Mouse (Mus musculus) limb, embryonic 15.5 days (tissue): ENCODE results near the gene Pym1. TPM values are rescaled to one million over a fixed set of nuclear protein-coding genes. Genes with fewer than 3 reads are reported as not detected.

Experiments used
- ATAC-seq: fragments of 200-750 bp; cut with Nextera tagmentation; 2 replicates; pipeline ENCODE4 v1.8.0; 2017; ENCODE audit warnings: low read depth, moderate TSS enrichment; ENCODE audit not compliant: insufficient number of reproducible peaks, low FRiP score, low TSS enrichment
- H3K27ac ChIP-seq: fragments of 300-500 bp; sonication (generic); 2 replicates; pipeline ENCODE4 v1.5.1; 2015; ENCODE audit warnings: moderate library complexity, mild to moderate bottlenecking, inconsistent platforms
- H3K27me3 ChIP-seq: fragments of 300-500 bp; sonication (generic); 2 replicates; pipeline ENCODE4 v1.6.1; 2015; ENCODE audit warnings: inconsistent platforms
- H3K36me3 ChIP-seq: fragments of 300-500 bp; sonication (generic); 2 replicates; pipeline ENCODE4 v1.6.1; 2015; ENCODE audit warnings: inconsistent platforms
- H3K4me1 ChIP-seq: fragments of 300-500 bp; sonication (generic); 2 replicates; pipeline ENCODE4 v1.6.1; 2015; ENCODE audit warnings: inconsistent platforms
- H3K4me2 ChIP-seq: fragments of 300-500 bp; sonication (generic); 2 replicates; pipeline ENCODE4 v1.6.1; 2015; ENCODE audit warnings: mild to moderate bottlenecking, inconsistent platforms
- H3K4me3 ChIP-seq: fragments of 300-500 bp; sonication (generic); 2 replicates; pipeline ENCODE4 v1.5.1; 2015; ENCODE audit warnings: mild to moderate bottlenecking, inconsistent platforms
- H3K9ac ChIP-seq: fragments of 300-500 bp; sonication (generic); 2 replicates; pipeline ENCODE4 v1.6.1; 2015; ENCODE audit warnings: inconsistent platforms
- H3K9me3 ChIP-seq: fragments of 300-500 bp; sonication (generic); 2 replicates; pipeline ENCODE4 v1.6.1; 2016; ENCODE audit warnings: inconsistent platforms
- WGBS: fragments of 180-500 bp; shearing (Covaris S2); methylation state at CpG from one replicate; pipeline ENCODE4 v1.1.7; 2015; 5-methylcytosine and 5-hydroxymethylcytosine counted together
- polyA plus RNA-seq: library from polyadenylated mRNA; unstranded; fragments of >200 nt; fragmentation: Nextera tagmentation; extraction: Ambion mirVana; gene quantifications from 2 replicates; pipeline ENCODE4 v1.2.1, GENCODE M21; 2015

Pym1 gene
- polyA plus RNA-seq, 1 experiment from 2014 or later = 34.4 TPM

- Histone ChIP-seq H3K4me2 (no peak overlapping the region), H3K9me3 (no peaks in the 10 kb centered on the region), H3K9ac (no peak overlapping the region), H3K27ac (no peak overlapping the region), H3K4me1 (no peaks in the 10 kb centered on the region), H3K4me3 (no peak overlapping the region), H3K27me3 (no peaks in the 10 kb centered on the region), H3K36me3 (peaks cover 25% of the 10 kb centered on the region)
- no peak for ATAC-seq
- 92% methylated on average over 3 of the region's 3 CpGs for WGBS
Observed at GRCm38 (mm10) chr10:128795581-128795980, 47.9 kb downstream of the Pym1 start.

- 91% methylated on average over 8 of the region's 8 CpGs for WGBS
- no peak for ATAC-seq
Observed at GRCm38 (mm10) chr10:128798676-128799075, 51.0 kb downstream of the Pym1 start.

GRCm38 (mm10) chr10:128801981-128802495, 54.3 kb downstream of the Pym1 start:
- Histone ChIP-seq H3K9me3 (no peaks in the 10 kb centered on the region), H3K4me3 (no peak overlapping the region), H3K27ac (no peak overlapping the region), H3K36me3 (peaks cover 43% of the 10 kb centered on the region), H3K4me1 (peaks cover 33% of the 10 kb centered on the region), H3K4me2 (no peak overlapping the region), H3K9ac (no peak overlapping the region), H3K27me3 (no peaks in the 10 kb centered on the region)
- WGBS = 85% methylated on average over 16 of the region's 16 CpGs
- no peak for ATAC-seq

More at GRCm38 (mm10) chr10:128798676-128799075, 51.0 kb downstream of the Pym1 start:
- peaks cover 19% of the 10 kb centered on the region for H3K4me1 ChIP-seq
- peaks cover 39% of the 10 kb centered on the region for H3K36me3 ChIP-seq
- H3K4me3 ChIP-seq = no peak overlapping the region
- no peaks in the 10 kb centered on the region for H3K27me3 ChIP-seq
- no peak overlapping the region for H3K4me2 ChIP-seq
- H3K9ac ChIP-seq = no peak overlapping the region
- no peaks in the 10 kb centered on the region for H3K9me3 ChIP-seq
- no peak overlapping the region for H3K27ac ChIP-seq

GRCm38 (mm10) chr10:128802956-128803355, 55.3 kb downstream of the Pym1 start:
- H3K27me3 ChIP-seq = no peaks in the 10 kb centered on the region
- H3K4me2 ChIP-seq = peak overlapping the region; percentile 82
- WGBS = 56% methylated on average over 4 of the region's 4 CpGs
- peak overlapping the region; percentile 98 for H3K27ac ChIP-seq
- peaks cover 46% of the 10 kb centered on the region for H3K36me3 ChIP-seq
- no peaks in the 10 kb centered on the region for H3K9me3 ChIP-seq
- 0 out of 2 replicates have a peak overlapping the region, but pooled peaks have one; percentile 23 for H3K9ac ChIP-seq
- peaks cover 42% of the 10 kb centered on the region for H3K4me1 ChIP-seq
- no peak for ATAC-seq
- H3K4me3 ChIP-seq = peak overlapping the region; percentile 65

- no peak for ATAC-seq
- Histone ChIP-seq H3K4me1 (peaks cover 46% of the 10 kb centered on the region), H3K27me3 (no peaks in the 10 kb centered on the region), H3K9ac (peak overlapping the region; percentile 70), H3K27ac (peak overlapping the region; percentile 98), H3K9me3 (no peaks in the 10 kb centered on the region), H3K36me3 (peaks cover 44% of the 10 kb centered on the region), H3K4me3 (peak overlapping the region; percentile 65), H3K4me2 (peak overlapping the region; percentile 82)
- 12% methylated on average over 6 of the region's 6 CpGs for WGBS
Observed at GRCm38 (mm10) chr10:128803361-128803760, 55.7 kb downstream of the Pym1 start.

- peak; percentile 23 for ATAC-seq
- peak within 1 kb of the TSS; percentile 65 for H3K4me3 ChIP-seq
- peak within 1 kb of the TSS; percentile 82 for H3K4me2 ChIP-seq
- peaks cover 51% of the 10 kb centered on the region for H3K4me1 ChIP-seq
- H3K27ac ChIP-seq = peak within 1 kb of the TSS; percentile 98
- H3K9me3 ChIP-seq = no peaks in the 10 kb centered on the region
- H3K27me3 ChIP-seq = no peaks in the 10 kb centered on the region
- H3K36me3 ChIP-seq = peaks cover 40% of the 10 kb centered on the region
- WGBS = under 1% methylated on average over 14 of the region's 14 CpGs
- peak within 1 kb of the TSS; percentile 70 for H3K9ac ChIP-seq
Observed at GRCm38 (mm10) chr10:128803771-128804270, 56.1 kb downstream of the Pym1 start, which contains the start of gene Dnajc14. Gene Dnajc14, plus strand, starts transcription at chr10:128804062.

GRCm38 (mm10) chr10:128804271-128805091, 56.8 kb downstream of the Pym1 start, which contains the start of gene Tmem198b:
Gene Tmem198b, minus strand, starts transcription at chr10:128804370.
- WGBS = under 1% methylated on average over 28 of the region's 28 CpGs
- peaks cover 42% of the 10 kb centered on the region for H3K36me3 ChIP-seq
- peak; percentile 52 for ATAC-seq
- peak within 1 kb of the TSS; percentile 82 for H3K4me2 ChIP-seq
- H3K9ac ChIP-seq = peak within 1 kb of the TSS; percentile 70
- peak within 1 kb of the TSS; percentile 98 for H3K27ac ChIP-seq
- H3K4me1 ChIP-seq = peaks cover 56% of the 10 kb centered on the region
- no peaks in the 10 kb centered on the region for H3K27me3 ChIP-seq
- no peaks in the 10 kb centered on the region for H3K9me3 ChIP-seq
- peak within 1 kb of the TSS; percentile 65 for H3K4me3 ChIP-seq

GRCm38 (mm10) chr10:128805092-128806000, 57.7 kb downstream of the Pym1 start:
- Histone ChIP-seq H3K4me2 (peak overlapping the region; percentile 82), H3K36me3 (peaks cover 36% of the 10 kb centered on the region), H3K4me1 (peaks cover 59% of the 10 kb centered on the region), H3K9ac (peak overlapping the region; percentile 70), H3K27ac (peak overlapping the region; percentile 98), H3K27me3 (no peaks in the 10 kb centered on the region), H3K9me3 (no peaks in the 10 kb centered on the region), H3K4me3 (peak overlapping the region; percentile 65)
- WGBS = under 1% methylated on average over 70 of the region's 70 CpGs
- peak; percentile 92 for ATAC-seq

- H3K27me3 ChIP-seq = no peaks in the 10 kb centered on the region
- peak overlapping the region; percentile 65 for H3K4me3 ChIP-seq
- peak overlapping the region; percentile 98 for H3K27ac ChIP-seq
- 56% methylated on average over 6 of the region's 6 CpGs for WGBS
- peak overlapping the region; percentile 60 for H3K4me2 ChIP-seq
- peaks cover 59% of the 10 kb centered on the region for H3K4me1 ChIP-seq
- ATAC-seq = no peak
- H3K36me3 ChIP-seq = peaks cover 29% of the 10 kb centered on the region
- no peaks in the 10 kb centered on the region for H3K9me3 ChIP-seq
- H3K9ac ChIP-seq = peak overlapping the region; percentile 45; the same call in 1 of the 2 replicates
Observed at GRCm38 (mm10) chr10:128806086-128806485, 58.4 kb downstream of the Pym1 start.

- no peak for ATAC-seq
- H3K27ac ChIP-seq = no peak overlapping the region; the same call in 1 of the 2 replicates
- no peaks in the 10 kb centered on the region for H3K9me3 ChIP-seq
- peak overlapping the region; percentile 60 for H3K4me2 ChIP-seq
- no peaks in the 10 kb centered on the region for H3K27me3 ChIP-seq
- 90% methylated on average over 8 of the region's 8 CpGs for WGBS
- H3K36me3 ChIP-seq = peaks cover 22% of the 10 kb centered on the region
- H3K9ac ChIP-seq = 0 out of 2 replicates have a peak overlapping the region, but pooled peaks have one; percentile 15
- H3K4me1 ChIP-seq = peaks cover 55% of the 10 kb centered on the region
- H3K4me3 ChIP-seq = peak overlapping the region; percentile 65
Observed at GRCm38 (mm10) chr10:128807018-128807417, 59.3 kb downstream of the Pym1 start.
